Mouse (Mus musculus): ENCODE measurements around the gene Clta. TPM values are rescaled to one million over a fixed set of nuclear protein-coding genes. Genes with fewer than 3 reads are reported as not detected.

The Clta gene
- polyA plus RNA-seq, 1 experiment: 273 TPM

GRCm38 (mm10) chr4:43993072-43993471 is 11.2 kb upstream of the Clta start:
- no peaks in the 10 kb centered on the region for H3K36me3 ChIP-seq (ENCODE audit: control insufficient read depth, insufficient read depth)
- no peak overlapping the region for H3ac ChIP-seq (ENCODE audit: control insufficient read depth, insufficient read length)
- no peak overlapping the region for H3K4me3 ChIP-seq
- H3K27me3 ChIP-seq (ENCODE audit: control insufficient read depth, insufficient read depth, insufficient read length): no peaks in the 10 kb centered on the region
- no peak for TF ChIP-seq USF1 (IDR thresholded peaks at IDR 0.05; ENCODE audit: low read depth)
- TF ChIP-seq E2F4 (IDR thresholded peaks at IDR 0.05; ENCODE audit: insufficient read depth): no peak
- TF ChIP-seq POLR2AphosphoS2 (IDR thresholded peaks at IDR 0.05; ENCODE audit: insufficient read length, low read depth): no peak
- TF ChIP-seq MAX (IDR thresholded peaks at IDR 0.05; ENCODE audit: low read depth): no peak
- TF ChIP-seq TCF12 (IDR thresholded peaks at IDR 0.05; ENCODE audit: insufficient read depth, poor library complexity, severe bottlenecking): no peak
- TF ChIP-seq CEBPB (IDR thresholded peaks at IDR 0.05; ENCODE audit: insufficient read depth, poor library complexity, severe bottlenecking): no peak
- no peak for TF ChIP-seq TCF3 (IDR thresholded peaks at IDR 0.05; ENCODE audit: insufficient read length, low read depth)
- no peak for TF ChIP-seq POLR2A (IDR thresholded peaks at IDR 0.05; ENCODE audit: insufficient read length, low read depth)
- TF ChIP-seq MYOD1 (IDR thresholded peaks at IDR 0.05; ENCODE audit: control insufficient read depth in 1 of 3, insufficient read length in 2 of 3, low read depth in 2 of 3): no peak
- no peak for TF ChIP-seq MYOG (IDR thresholded peaks at IDR 0.05; ENCODE audit: control insufficient read depth in 1 of 3, insufficient read depth in 1 of 3, insufficient read length in 2 of 3, low read depth in 2 of 3)
- TF ChIP-seq SRF (IDR thresholded peaks at IDR 0.05; ENCODE audit: control insufficient read depth, insufficient read length, low read depth): no peak
- TF ChIP-seq REST (IDR thresholded peaks at IDR 0.05; ENCODE audit: insufficient read depth, insufficient read length): no peak
- H3K79me2 ChIP-seq (ENCODE audit: control insufficient read depth, insufficient read depth): no peaks in the 10 kb centered on the region
- H3K4me2 ChIP-seq (ENCODE audit: low read depth): no peak overlapping the region

GRCm38 (mm10) chr4:43994342-43994741 is 9.9 kb upstream of the Clta start:
- Histone ChIP-seq H3K36me3 (ENCODE audit: control insufficient read depth, insufficient read depth) (no peaks in the 10 kb centered on the region), H3ac (ENCODE audit: control insufficient read depth, insufficient read length) (no peak overlapping the region), H3K27me3 (ENCODE audit: control insufficient read depth, insufficient read depth, insufficient read length) (no peaks in the 10 kb centered on the region), H3K4me3 (no peak overlapping the region), H3K79me2 (ENCODE audit: control insufficient read depth, insufficient read depth) (no peaks in the 10 kb centered on the region), H3K4me2 (ENCODE audit: low read depth) (no peak overlapping the region)
- TF ChIP-seq MAX (IDR thresholded peaks at IDR 0.05; ENCODE audit: low read depth) (no peak), USF1 (IDR thresholded peaks at IDR 0.05; ENCODE audit: low read depth) (no peak), POLR2A (IDR thresholded peaks at IDR 0.05; ENCODE audit: insufficient read length, low read depth) (no peak), E2F4 (IDR thresholded peaks at IDR 0.05; ENCODE audit: insufficient read depth) (no peak), REST (IDR thresholded peaks at IDR 0.05; ENCODE audit: insufficient read depth, insufficient read length) (no peak), POLR2AphosphoS2 (IDR thresholded peaks at IDR 0.05; ENCODE audit: insufficient read length, low read depth) (no peak), SRF (IDR thresholded peaks at IDR 0.05; ENCODE audit: control insufficient read depth, insufficient read length, low read depth) (no peak), MYOG (IDR thresholded peaks at IDR 0.05; ENCODE audit: control insufficient read depth in 1 of 3, insufficient read depth in 1 of 3, insufficient read length in 2 of 3, low read depth in 2 of 3) (no peak), MYOD1 (IDR thresholded peaks at IDR 0.05; ENCODE audit: control insufficient read depth in 1 of 3, insufficient read length in 2 of 3, low read depth in 2 of 3) (no peak), CEBPB (IDR thresholded peaks at IDR 0.05; ENCODE audit: insufficient read depth, poor library complexity, severe bottlenecking) (no peak), TCF3 (IDR thresholded peaks at IDR 0.05; ENCODE audit: insufficient read length, low read depth) (no peak), TCF12 (IDR thresholded peaks at IDR 0.05; ENCODE audit: insufficient read depth, poor library complexity, severe bottlenecking) (no peak)

- Histone ChIP-seq H3K4me2 (ENCODE audit: low read depth) (no peak overlapping the region), H3K79me2 (ENCODE audit: control insufficient read depth, insufficient read depth) (no peaks in the 10 kb centered on the region), H3K36me3 (ENCODE audit: control insufficient read depth, insufficient read depth) (no peaks in the 10 kb centered on the region), H3ac (ENCODE audit: control insufficient read depth, insufficient read length) (no peak overlapping the region), H3K4me3 (no peak overlapping the region), H3K27me3 (ENCODE audit: control insufficient read depth, insufficient read depth, insufficient read length) (peaks cover 8% of the 10 kb centered on the region)
- TF ChIP-seq MYOD1 (IDR thresholded peaks at IDR 0.05; ENCODE audit: control insufficient read depth in 1 of 3, insufficient read length in 2 of 3, low read depth in 2 of 3): no peak
- TF ChIP-seq TCF12 (IDR thresholded peaks at IDR 0.05; ENCODE audit: insufficient read depth, poor library complexity, severe bottlenecking): no peak
- TF ChIP-seq SRF (IDR thresholded peaks at IDR 0.05; ENCODE audit: control insufficient read depth, insufficient read length, low read depth): no peak
- no peak for TF ChIP-seq USF1 (IDR thresholded peaks at IDR 0.05; ENCODE audit: low read depth)
Observed at GRCm38 (mm10) chr4:44003622-44004021, 630 bp upstream of the Clta start.

- no peak overlapping the region for H3K4me3 ChIP-seq
- H3K27me3 ChIP-seq (ENCODE audit: control insufficient read depth, insufficient read depth, insufficient read length): peaks cover 8% of the 10 kb centered on the region
- no peaks in the 10 kb centered on the region for H3K79me2 ChIP-seq (ENCODE audit: control insufficient read depth, insufficient read depth)
- H3K4me2 ChIP-seq (ENCODE audit: low read depth): no peak overlapping the region
- H3ac ChIP-seq (ENCODE audit: control insufficient read depth, insufficient read length): no peak overlapping the region
- no peaks in the 10 kb centered on the region for H3K36me3 ChIP-seq (ENCODE audit: control insufficient read depth, insufficient read depth)
- TF ChIP-seq REST (IDR thresholded peaks at IDR 0.05; ENCODE audit: insufficient read depth, insufficient read length) (no peak), POLR2AphosphoS2 (IDR thresholded peaks at IDR 0.05; ENCODE audit: insufficient read length, low read depth) (no peak), MYOD1 (IDR thresholded peaks at IDR 0.05; ENCODE audit: control insufficient read depth in 1 of 3, insufficient read length in 2 of 3, low read depth in 2 of 3) (no peak), CEBPB (IDR thresholded peaks at IDR 0.05; ENCODE audit: insufficient read depth, poor library complexity, severe bottlenecking) (no peak), USF1 (IDR thresholded peaks at IDR 0.05; ENCODE audit: low read depth) (no peak), SRF (IDR thresholded peaks at IDR 0.05; ENCODE audit: control insufficient read depth, insufficient read length, low read depth) (no peak), E2F4 (IDR thresholded peaks at IDR 0.05; ENCODE audit: insufficient read depth) (no peak), MAX (IDR thresholded peaks at IDR 0.05; ENCODE audit: low read depth) (no peak), MYOG (IDR thresholded peaks at IDR 0.05; ENCODE audit: control insufficient read depth in 1 of 3, insufficient read depth in 1 of 3, insufficient read length in 2 of 3, low read depth in 2 of 3) (no peak), TCF12 (IDR thresholded peaks at IDR 0.05; ENCODE audit: insufficient read depth, poor library complexity, severe bottlenecking) (no peak), TCF3 (IDR thresholded peaks at IDR 0.05; ENCODE audit: insufficient read length, low read depth) (no peak), POLR2A (IDR thresholded peaks at IDR 0.05; ENCODE audit: insufficient read length, low read depth) (no peak)
Observed at GRCm38 (mm10) chr4:44004623-44005409, 564 bp downstream of the Clta start.
